Mouse (Mus musculus) monocyte, adult 2 months (primary cell): Measurements from ENCODE around the gene Npff.

Experiments
- DNase-seq, 2 experiments: peaks; one replicate each; pipeline ENCODE4 v3.0.0; 2022; ENCODE audit warnings: low spot score in 2 of 2, low read depth in 1 of 2

Gene Npff

GRCm38 (mm10) chr15:102505073-102505769 is 19.5 kb downstream of the Npff start:
- DNase-seq = no peak

- no peak for DNase-seq
Observed at GRCm38 (mm10) chr15:102503924-102504782, 20.6 kb downstream of the Npff start.

GRCm38 (mm10) chr15:102503447-102503846 is 21.3 kb downstream of the Npff start, which contains the start of gene Gm10337:
Gene Gm10337 (plus strand): TSS chr15:102503722.
- DNase-seq = no peak

- no peak for DNase-seq
Observed at GRCm38 (mm10) chr15:102502254-102502840, 22.4 kb downstream of the Npff start.

- no peak for DNase-seq
Observed at GRCm38 (mm10) chr15:102501084-102501814, 23.5 kb downstream of the Npff start.

- no peak for DNase-seq
Observed at GRCm38 (mm10) chr15:102500479-102500878, 24.3 kb downstream of the Npff start.

GRCm38 (mm10) chr15:102499851-102500250 is 24.9 kb downstream of the Npff start:
- no peak for DNase-seq

- no peak for DNase-seq
Observed at GRCm38 (mm10) chr15:102499370-102499769, 25.4 kb downstream of the Npff start.

GRCm38 (mm10) chr15:102498322-102498721 is 26.4 kb downstream of the Npff start:
- no peak for DNase-seq

- DNase-seq = no peak
Observed at GRCm38 (mm10) chr15:102487664-102488063, 37.1 kb downstream of the Npff start.

GRCm38 (mm10) chr15:102485853-102486252 is 38.9 kb downstream of the Npff start:
- DNase-seq = no peak

- DNase-seq = no peak
Observed at GRCm38 (mm10) chr15:102483136-102483535, 41.6 kb downstream of the Npff start.

- no peak for DNase-seq
Observed at GRCm38 (mm10) chr15:102474520-102474919, 50.2 kb downstream of the Npff start.
